Mouse (Mus musculus): Measurements from ENCODE around the gene Tspan31.

- no peak for TF ChIP-seq CTCF (IDR thresholded peaks at IDR 0.05; ENCODE audit: borderline replicate concordance, insufficient read depth, low read length)
- no peak for TF ChIP-seq POLR2A (IDR thresholded peaks at IDR 0.05; ENCODE audit: low read depth, low read length)
Observed at GRCm38 (mm10) chr10:127091507-127092396, 21.7 kb upstream of the Tspan31 start.

Measured in embryonic fibroblast, embryonic 13.5 days (primary cell).